Mouse (Mus musculus): Measurements from ENCODE around the gene Rab11fip2. TPM values are rescaled to one million over a fixed set of nuclear protein-coding genes. Genes with fewer than 3 reads are reported as not detected.

Rab11fip2 gene
- polyA plus RNA-seq, 1 experiment from 2014 or later: 2.9 TPM

DNA sequence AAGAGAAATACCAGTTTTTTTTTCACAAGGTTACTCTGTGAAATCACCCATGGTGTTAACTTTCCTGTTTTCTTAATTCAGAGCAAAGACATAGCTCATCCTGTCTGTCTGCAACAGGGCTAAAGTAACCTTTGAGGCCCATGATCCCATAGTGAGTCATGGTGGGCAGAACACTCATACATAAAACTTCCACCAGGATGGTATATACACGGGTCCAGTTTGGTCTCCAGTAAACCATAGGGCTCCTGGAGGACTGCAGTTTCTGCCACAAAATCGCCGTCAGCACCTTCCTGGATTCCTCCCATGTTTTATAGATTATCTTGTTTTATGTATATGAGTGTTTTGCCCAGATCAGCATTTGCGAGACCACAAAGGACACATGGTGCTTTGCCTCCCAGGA, 45.2 kb downstream of the Rab11fip2 start:
- H3K4me2 ChIP-seq (ENCODE audit: low read length): no peak overlapping the region

DNA sequence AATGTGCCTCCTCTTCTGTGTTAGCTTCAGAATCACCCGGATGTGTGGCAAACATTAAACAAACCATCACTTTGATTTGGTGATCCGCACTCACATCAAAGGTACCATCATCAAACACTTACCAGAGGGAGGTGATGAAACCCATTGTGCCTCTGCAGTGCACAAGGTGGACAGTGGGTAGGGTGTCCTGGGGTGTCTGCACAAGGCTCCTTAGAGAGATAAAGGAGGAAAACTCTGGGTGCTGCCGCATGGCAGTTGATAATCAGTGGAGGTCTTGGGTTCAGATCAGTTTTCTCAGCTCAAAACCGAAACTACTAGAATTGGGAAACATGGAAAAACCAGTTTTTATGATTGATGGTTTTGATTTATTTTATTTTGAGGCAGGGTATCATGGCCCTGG, 54.1 kb downstream of the Rab11fip2 start:
- no peak for ATAC-seq (ENCODE audit: insufficient number of reproducible peaks, insufficient read depth, low FRiP score, low read depth)
- H3K27ac ChIP-seq (replicated peaks in 1 of 2; ENCODE audit: control insufficient read depth in 1 of 2, insufficient read depth in 1 of 2, low read depth in 2 of 2, low read length in 2 of 2): no peak overlapping the region

More for the DNA sequence above, 45.2 kb downstream of the Rab11fip2 start:
- Histone ChIP-seq H3K27me3 (ENCODE audit: control insufficient read depth, insufficient read depth, low read length) (no peaks in the 10 kb centered on the region), H3K9me3 (ENCODE audit: control insufficient read depth, low read length) (no peaks in the 10 kb centered on the region), H3K4me3 (ENCODE audit: control insufficient read depth in 1 of 2, insufficient read depth in 1 of 2, low read depth in 1 of 2, low read length in 2 of 2) (no peak overlapping the region), H3K27ac (replicated peaks in 1 of 2; ENCODE audit: control insufficient read depth in 1 of 2, insufficient read depth in 1 of 2, low read depth in 2 of 2, low read length in 2 of 2) (no peak overlapping the region), H3K9ac (ENCODE audit: low read length) (no peak overlapping the region), H3K36me3 (ENCODE audit: control insufficient read depth, insufficient read depth, low read length) (0 out of 2 replicates have a peak, but pooled peaks cover 7% of the 10 kb centered on the region), H3K4me1 (ENCODE audit: control insufficient read depth in 2 of 2, insufficient read depth in 2 of 2, low read length in 2 of 2) (no peaks in the 10 kb centered on the region)
- ATAC-seq (ENCODE audit: insufficient number of reproducible peaks, insufficient read depth, low FRiP score, low read depth): no peak
- 82% methylated on average over 4 of the region's 4 CpGs for WGBS

DNA sequence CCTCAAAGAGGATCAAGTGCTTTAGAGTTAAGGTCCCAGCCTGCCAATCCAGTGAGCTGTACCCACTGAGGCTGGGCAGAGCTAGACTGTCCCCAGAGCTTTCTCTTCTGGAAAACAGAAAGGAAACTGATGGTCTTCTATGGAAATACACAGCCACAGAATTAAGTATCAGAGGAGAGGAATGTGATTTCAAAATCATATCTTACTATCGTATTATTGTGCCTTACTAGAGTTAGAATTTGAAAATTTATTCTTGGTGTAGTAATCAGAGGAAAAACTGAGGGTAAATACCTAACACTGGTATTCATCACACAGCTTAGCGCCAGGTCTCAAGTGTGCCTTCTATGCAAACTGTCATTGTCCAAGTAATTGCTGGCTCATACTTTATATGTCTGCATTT, 54.6 kb downstream of the Rab11fip2 start:
- Histone ChIP-seq H3K27ac (replicated peaks in 1 of 2; ENCODE audit: control insufficient read depth in 1 of 2, insufficient read depth in 1 of 2, low read depth in 2 of 2, low read length in 2 of 2) (no peak overlapping the region), H3K4me3 (ENCODE audit: control insufficient read depth in 1 of 2, insufficient read depth in 1 of 2, low read depth in 1 of 2, low read length in 2 of 2) (no peak overlapping the region), H3K9ac (ENCODE audit: low read length) (no peak overlapping the region), H3K4me1 (ENCODE audit: control insufficient read depth in 2 of 2, insufficient read depth in 2 of 2, low read length in 2 of 2) (no peaks in the 10 kb centered on the region), H3K4me2 (ENCODE audit: low read length) (no peak overlapping the region), H3K36me3 (ENCODE audit: control insufficient read depth, insufficient read depth, low read length) (0 out of 2 replicates have a peak, but pooled peaks cover 3% of the 10 kb centered on the region), H3K9me3 (ENCODE audit: control insufficient read depth, low read length) (no peaks in the 10 kb centered on the region), H3K27me3 (ENCODE audit: control insufficient read depth, insufficient read depth, low read length) (no peaks in the 10 kb centered on the region)
- 88% methylated on average over 2 of the region's 2 CpGs for WGBS
- ATAC-seq (ENCODE audit: insufficient number of reproducible peaks, insufficient read depth, low FRiP score, low read depth): no peak

More for the DNA sequence above, 54.1 kb downstream of the Rab11fip2 start:
- H3K4me3 ChIP-seq (ENCODE audit: control insufficient read depth in 1 of 2, insufficient read depth in 1 of 2, low read depth in 1 of 2, low read length in 2 of 2): no peak overlapping the region
- no peak overlapping the region for H3K4me2 ChIP-seq (ENCODE audit: low read length)
- 84% methylated on average over 4 of the region's 4 CpGs for WGBS
- H3K9me3 ChIP-seq (ENCODE audit: control insufficient read depth, low read length): no peaks in the 10 kb centered on the region
- no peaks in the 10 kb centered on the region for H3K27me3 ChIP-seq (ENCODE audit: control insufficient read depth, insufficient read depth, low read length)
- 0 out of 2 replicates have a peak, but pooled peaks cover 3% of the 10 kb centered on the region for H3K36me3 ChIP-seq (ENCODE audit: control insufficient read depth, insufficient read depth, low read length)
- H3K9ac ChIP-seq (ENCODE audit: low read length): no peak overlapping the region
- no peaks in the 10 kb centered on the region for H3K4me1 ChIP-seq (ENCODE audit: control insufficient read depth in 2 of 2, insufficient read depth in 2 of 2, low read length in 2 of 2)

DNA sequence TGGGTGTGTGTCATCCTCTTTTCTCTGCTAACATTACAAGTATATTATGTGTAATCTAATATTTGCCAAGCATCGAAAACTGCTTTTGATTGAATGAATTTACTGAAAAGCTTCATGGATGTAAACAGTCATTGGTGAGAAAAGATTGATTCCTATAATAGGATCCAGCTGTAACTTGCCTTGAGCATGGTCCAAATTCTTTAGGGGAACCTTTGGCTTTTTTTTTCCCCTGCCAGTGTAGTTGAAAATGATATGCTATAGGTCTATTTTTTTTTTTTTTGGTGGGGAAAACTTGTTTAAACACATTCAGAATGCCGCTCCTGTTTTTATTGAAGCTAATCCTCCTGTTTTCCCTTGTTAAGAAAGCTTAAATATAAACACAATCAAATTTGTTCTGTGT, 55.6 kb downstream of the Rab11fip2 start:
- WGBS: 88% methylated on average over 2 of the region's 2 CpGs
- no peak for ATAC-seq (ENCODE audit: insufficient number of reproducible peaks, insufficient read depth, low FRiP score, low read depth)
- no peak overlapping the region for H3K4me2 ChIP-seq (ENCODE audit: low read length)

DNA sequence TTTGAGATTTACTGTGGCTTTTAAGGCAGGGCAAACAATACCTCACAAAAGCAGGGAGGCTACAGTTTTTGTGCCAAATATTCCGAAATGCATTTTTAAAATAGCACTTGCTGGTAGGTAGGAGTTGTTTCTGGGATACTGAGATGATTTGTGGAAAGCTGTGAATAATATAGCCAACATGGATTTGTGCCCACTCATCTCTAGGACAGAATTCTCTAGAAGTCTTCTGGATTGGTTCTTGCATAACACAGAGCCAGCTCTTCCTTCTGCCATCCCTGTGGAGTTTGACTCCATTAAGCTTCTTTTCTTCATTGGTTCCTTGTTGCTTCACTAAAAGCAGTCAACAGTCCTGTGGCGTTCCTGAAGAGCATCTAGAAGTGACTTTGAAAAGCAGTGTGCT, 58.2 kb downstream of the Rab11fip2 start:
- Histone ChIP-seq H3K27me3 (ENCODE audit: control insufficient read depth, insufficient read depth, low read length) (no peaks in the 10 kb centered on the region), H3K4me2 (ENCODE audit: low read length) (no peak overlapping the region), H3K9ac (ENCODE audit: low read length) (no peak overlapping the region), H3K4me1 (ENCODE audit: control insufficient read depth in 2 of 2, insufficient read depth in 2 of 2, low read length in 2 of 2) (no peaks in the 10 kb centered on the region), H3K9me3 (ENCODE audit: control insufficient read depth, low read length) (no peaks in the 10 kb centered on the region), H3K27ac (replicated peaks in 1 of 2; ENCODE audit: control insufficient read depth in 1 of 2, insufficient read depth in 1 of 2, low read depth in 2 of 2, low read length in 2 of 2) (no peak overlapping the region), H3K4me3 (ENCODE audit: control insufficient read depth in 1 of 2, insufficient read depth in 1 of 2, low read depth in 1 of 2, low read length in 2 of 2) (no peak overlapping the region), H3K36me3 (ENCODE audit: control insufficient read depth, insufficient read depth, low read length) (no peaks in the 10 kb centered on the region)
- no peak for ATAC-seq (ENCODE audit: insufficient number of reproducible peaks, insufficient read depth, low FRiP score, low read depth)
- WGBS: 73% methylated on average over 2 of the region's 2 CpGs

More for the DNA sequence above, 55.6 kb downstream of the Rab11fip2 start:
- Histone ChIP-seq H3K27ac (replicated peaks in 1 of 2; ENCODE audit: control insufficient read depth in 1 of 2, insufficient read depth in 1 of 2, low read depth in 2 of 2, low read length in 2 of 2) (no peak overlapping the region), H3K36me3 (ENCODE audit: control insufficient read depth, insufficient read depth, low read length) (0 out of 2 replicates have a peak, but pooled peaks cover 3% of the 10 kb centered on the region), H3K27me3 (ENCODE audit: control insufficient read depth, insufficient read depth, low read length) (no peaks in the 10 kb centered on the region), H3K4me1 (ENCODE audit: control insufficient read depth in 2 of 2, insufficient read depth in 2 of 2, low read length in 2 of 2) (no peaks in the 10 kb centered on the region), H3K9me3 (ENCODE audit: control insufficient read depth, low read length) (no peaks in the 10 kb centered on the region), H3K9ac (ENCODE audit: low read length) (no peak overlapping the region), H3K4me3 (ENCODE audit: control insufficient read depth in 1 of 2, insufficient read depth in 1 of 2, low read depth in 1 of 2, low read length in 2 of 2) (no peak overlapping the region)

DNA sequence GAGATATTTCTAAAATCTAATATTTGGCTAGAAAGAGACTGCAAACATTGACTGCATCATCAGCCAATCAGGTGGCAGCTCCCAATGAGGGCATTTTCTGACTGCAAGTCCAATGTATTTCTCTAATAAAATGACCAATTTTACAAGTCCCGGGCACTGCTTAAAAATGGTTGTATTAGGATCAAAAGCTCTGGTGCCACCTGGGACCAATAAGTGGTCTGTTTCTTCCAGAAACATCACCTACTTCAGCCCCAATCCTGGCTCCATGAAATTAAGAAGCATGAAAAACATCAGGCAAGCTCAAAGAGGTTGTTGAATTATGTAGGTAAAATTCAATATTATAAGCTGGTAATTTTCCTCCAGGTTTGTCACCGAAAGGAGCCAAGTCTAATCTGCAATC, 66.2 kb downstream of the Rab11fip2 start:
- H3K4me3 ChIP-seq (ENCODE audit: control insufficient read depth in 1 of 2, insufficient read depth in 1 of 2, low read depth in 1 of 2, low read length in 2 of 2): no peak overlapping the region
- no peak overlapping the region for H3K4me2 ChIP-seq (ENCODE audit: low read length)
- ATAC-seq (ENCODE audit: insufficient number of reproducible peaks, insufficient read depth, low FRiP score, low read depth): no peak
- H3K9ac ChIP-seq (ENCODE audit: low read length): no peak overlapping the region
- no peaks in the 10 kb centered on the region for H3K4me1 ChIP-seq (ENCODE audit: control insufficient read depth in 2 of 2, insufficient read depth in 2 of 2, low read length in 2 of 2)
- H3K36me3 ChIP-seq (ENCODE audit: control insufficient read depth, insufficient read depth, low read length): no peaks in the 10 kb centered on the region
- H3K27ac ChIP-seq (replicated peaks in 1 of 2; ENCODE audit: control insufficient read depth in 1 of 2, insufficient read depth in 1 of 2, low read depth in 2 of 2, low read length in 2 of 2): no peak overlapping the region
- 93% methylated on average over 2 of the region's 2 CpGs for WGBS
- H3K27me3 ChIP-seq (ENCODE audit: control insufficient read depth, insufficient read depth, low read length): no peaks in the 10 kb centered on the region
- H3K9me3 ChIP-seq (ENCODE audit: control insufficient read depth, low read length): no peaks in the 10 kb centered on the region

DNA sequence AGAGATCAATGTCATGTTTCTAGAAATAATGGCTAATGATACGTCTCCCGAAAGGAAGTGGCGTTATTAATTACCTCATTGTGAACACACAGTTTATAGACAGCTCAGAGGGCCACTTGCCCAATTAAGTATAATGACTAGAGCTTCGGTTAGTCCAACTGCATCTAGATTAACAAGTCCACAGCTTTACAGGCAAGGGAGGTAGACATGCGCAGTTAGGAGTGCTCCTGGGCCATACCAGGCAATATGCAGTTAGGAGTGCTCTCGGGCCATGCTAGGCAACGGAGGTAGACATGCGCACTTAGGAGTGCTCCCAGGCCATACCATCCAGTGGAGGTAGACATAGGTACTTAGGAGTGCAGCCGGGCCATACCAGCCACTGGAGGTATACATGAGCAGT, 76.8 kb downstream of the Rab11fip2 start:
- no peak overlapping the region for H3K9ac ChIP-seq (ENCODE audit: low read length)
- no peak overlapping the region for H3K4me3 ChIP-seq (ENCODE audit: control insufficient read depth in 1 of 2, insufficient read depth in 1 of 2, low read depth in 1 of 2, low read length in 2 of 2)
- WGBS: 88% methylated on average over 9 of the region's 9 CpGs
- H3K4me1 ChIP-seq (ENCODE audit: control insufficient read depth in 2 of 2, insufficient read depth in 2 of 2, low read length in 2 of 2): peaks cover 0 to 5% of the 10 kb centered on the region in 2 experiments; a peak in 2 of 4 replicates
- no peak overlapping the region for H3K27ac ChIP-seq (replicated peaks in 1 of 2; ENCODE audit: control insufficient read depth in 1 of 2, insufficient read depth in 1 of 2, low read depth in 2 of 2, low read length in 2 of 2)
- H3K9me3 ChIP-seq (ENCODE audit: control insufficient read depth, low read length): no peaks in the 10 kb centered on the region
- H3K27me3 ChIP-seq (ENCODE audit: control insufficient read depth, insufficient read depth, low read length): no peaks in the 10 kb centered on the region
- H3K36me3 ChIP-seq (ENCODE audit: control insufficient read depth, insufficient read depth, low read length): no peaks in the 10 kb centered on the region
- no peak overlapping the region for H3K4me2 ChIP-seq (ENCODE audit: low read length)
- ATAC-seq (ENCODE audit: insufficient number of reproducible peaks, insufficient read depth, low FRiP score, low read depth): no peak

DNA sequence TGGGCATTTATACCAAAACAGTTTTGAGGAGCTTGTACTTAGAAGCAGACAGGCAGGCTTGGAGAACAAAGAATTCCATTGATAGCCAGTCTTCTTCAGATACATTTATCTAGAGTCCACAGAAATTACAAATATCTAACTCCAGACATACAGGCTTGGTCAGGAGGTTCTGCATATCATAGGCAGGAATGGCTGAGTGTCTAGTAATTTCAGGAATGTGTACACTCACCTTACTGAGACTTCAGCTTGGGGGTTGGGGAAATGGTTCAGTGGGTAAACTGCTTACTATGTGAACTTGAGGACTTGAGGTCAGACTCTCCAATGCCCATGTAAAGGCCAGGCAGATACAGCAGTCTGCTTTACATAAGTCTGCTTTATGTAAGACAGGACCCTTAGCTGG, 81.0 kb downstream of the Rab11fip2 start:
- no peak overlapping the region for H3K4me2 ChIP-seq (ENCODE audit: low read length)
- H3K4me3 ChIP-seq (ENCODE audit: control insufficient read depth in 1 of 2, insufficient read depth in 1 of 2, low read depth in 1 of 2, low read length in 2 of 2): no peak overlapping the region
- H3K4me1 ChIP-seq (ENCODE audit: control insufficient read depth in 2 of 2, insufficient read depth in 2 of 2, low read length in 2 of 2): peaks cover 2 to 10% of the 10 kb centered on the region in 2 experiments; a peak in 3 of 4 replicates
- no peaks in the 10 kb centered on the region for H3K27me3 ChIP-seq (ENCODE audit: control insufficient read depth, insufficient read depth, low read length)
- no peak for ATAC-seq (ENCODE audit: insufficient number of reproducible peaks, insufficient read depth, low FRiP score, low read depth)
- H3K36me3 ChIP-seq (ENCODE audit: control insufficient read depth, insufficient read depth, low read length): no peaks in the 10 kb centered on the region
- no peak overlapping the region for H3K27ac ChIP-seq (replicated peaks in 1 of 2; ENCODE audit: control insufficient read depth in 1 of 2, insufficient read depth in 1 of 2, low read depth in 2 of 2, low read length in 2 of 2)
- H3K9me3 ChIP-seq (ENCODE audit: control insufficient read depth, low read length): no peaks in the 10 kb centered on the region
- H3K9ac ChIP-seq (ENCODE audit: low read length): no peak overlapping the region

All from heart, embryonic 14.5 days (tissue).